Mouse (Mus musculus) activated CD4-positive, CD25-positive, alpha-beta regulatory T cell, adult 4 months (primary cell): ENCODE data around the gene Anpep. TPM values are rescaled to one million over a fixed set of nuclear protein-coding genes. Genes with fewer than 3 reads are reported as not detected.

Experiments used
- ATAC-seq: one replicate; pipeline ENCODE4 v1.8.0; 2017
- polyA plus RNA-seq, 2 experiments: library from polyadenylated mRNA; unstranded; fragments of 100-300 nt; shearing (Covaris generic); gene quantifications; one replicate each; pipeline ENCODE4 v1.2.1; 2017

Anpep gene
- polyA plus RNA-seq: not detected

- no peak for ATAC-seq
These were observed at the start of gene Anpep for GRCm38 (mm10) chr7:79860811-79861210. Anpep (minus strand) TSS chr7:79861059.

- no peak for ATAC-seq
These were observed 46.5 kb upstream of the Anpep start for GRCm38 (mm10) chr7:79907356-79907755.

GRCm38 (mm10) chr7:79906914-79907313 is 46.1 kb upstream of the Anpep start:
- ATAC-seq: no peak

- no peak for ATAC-seq
These were observed 44.3 kb upstream of the Anpep start for GRCm38 (mm10) chr7:79905193-79905592.

GRCm38 (mm10) chr7:79903160-79903792 is 42.4 kb upstream of the Anpep start:
- no peak for ATAC-seq

- ATAC-seq: no peak
These were observed 39.9 kb upstream of the Anpep start for GRCm38 (mm10) chr7:79900753-79901152.

- no peak for ATAC-seq
These were observed 34.4 kb upstream of the Anpep start for GRCm38 (mm10) chr7:79895225-79895624.

GRCm38 (mm10) chr7:79894790-79895189 is 33.9 kb upstream of the Anpep start:
- ATAC-seq: no peak

- ATAC-seq: no peak
These were observed 31.9 kb upstream of the Anpep start for GRCm38 (mm10) chr7:79892576-79893428.

- ATAC-seq: no peak
These were observed 29.8 kb upstream of the Anpep start for GRCm38 (mm10) chr7:79890436-79891221.

- no peak for ATAC-seq
These were observed 27.7 kb upstream of the Anpep start for GRCm38 (mm10) chr7:79888603-79889002.

GRCm38 (mm10) chr7:79883613-79884334 is 22.9 kb upstream of the Anpep start:
- no peak for ATAC-seq

- no peak for ATAC-seq
These were observed 21.0 kb upstream of the Anpep start for GRCm38 (mm10) chr7:79881901-79882300.

- no peak for ATAC-seq
These were observed 20.1 kb upstream of the Anpep start for GRCm38 (mm10) chr7:79880998-79881397.

- no peak for ATAC-seq
These were observed 19.2 kb upstream of the Anpep start for GRCm38 (mm10) chr7:79880033-79880432.

- no peak for ATAC-seq
These were observed 17.7 kb upstream of the Anpep start for GRCm38 (mm10) chr7:79878455-79879025.

- ATAC-seq: no peak
These were observed 12.5 kb upstream of the Anpep start for GRCm38 (mm10) chr7:79873407-79873806.

- ATAC-seq: no peak
These were observed 11.0 kb upstream of the Anpep start for GRCm38 (mm10) chr7:79871797-79872345.

GRCm38 (mm10) chr7:79869072-79869719 is 8.3 kb upstream of the Anpep start:
- ATAC-seq: no peak

- ATAC-seq: no peak
These were observed 7.6 kb upstream of the Anpep start for GRCm38 (mm10) chr7:79868475-79868874.

GRCm38 (mm10) chr7:79867861-79868260 is 7.0 kb upstream of the Anpep start:
- no peak for ATAC-seq
